Mouse (Mus musculus) CH12.LX (cell line): ENCODE measurements around the gene Tal1. TPM values are rescaled to one million over a fixed set of nuclear protein-coding genes. Genes with fewer than 3 reads are reported as not detected.

Experiments used
- DNase-seq: peaks from one replicate; pipeline ENCODE4 v3.0.0-alpha.2; 2013; ENCODE audit errors: extremely low read depth
- H3K27ac ChIP-seq: 2 replicates; pipeline ENCODE4 v1.5.1; 2012; ENCODE audit warnings: low read depth, mild to moderate bottlenecking, control low read depth, moderate library complexity; ENCODE audit not compliant: insufficient read depth
- H3K27me3 ChIP-seq: replicated peaks from 2 replicates; pipeline ENCODE3; 2012; ENCODE audit warnings: inconsistent platforms
- H3K36me3 ChIP-seq, 2 experiments: replicated peaks in 1 of 2; 2 replicates each; pipeline versions ENCODE3 to v1.6.1; 2012; ENCODE audit warnings: inconsistent platforms in 1 of 2, low read length in 1 of 2, mild to moderate bottlenecking in 1 of 2, mixed read lengths in 1 of 2, moderate library complexity in 1 of 2; ENCODE audit not compliant: control insufficient read depth in 1 of 2, insufficient read depth in 1 of 2
- H3K4me1 ChIP-seq, 2 experiments: 2 replicates each; pipeline ENCODE4 v1.6.1; 2012; ENCODE audit warnings: inconsistent platforms in 1 of 2, moderate library complexity in 1 of 2; ENCODE audit not compliant: insufficient read depth in 2 of 2, control insufficient read depth in 1 of 2
- H3K4me2 ChIP-seq: 2 replicates; pipeline ENCODE4 v1.6.1; 2012; ENCODE audit warnings: low read depth, mild to moderate bottlenecking, control low read depth; ENCODE audit not compliant: poor library complexity, insufficient read depth, severe bottlenecking
- H3K4me3 ChIP-seq, 3 experiments: fragments of 150-350 bp in 1 of 3; sonication (generic) in 1 of 3; replicated peaks in 1 of 3; 2 replicates each; pipeline versions ENCODE3 to v1.5.1; 2011 to 2012; ENCODE audit warnings: low read depth in 2 of 3, low read length in 2 of 3, mild to moderate bottlenecking in 2 of 3, moderate library complexity in 2 of 3, control low read depth in 1 of 3, improper control_type of control experiment in 1 of 3, inconsistent platforms in 1 of 3, mixed read lengths in 1 of 3; ENCODE audit not compliant: poor library complexity in 1 of 3
- H3K79me2 ChIP-seq: replicated peaks from 2 replicates; pipeline ENCODE4 v1.6.1; 2012; ENCODE audit warnings: mild to moderate bottlenecking, moderate library complexity; ENCODE audit not compliant: control insufficient read depth, poor library complexity, insufficient read depth, severe bottlenecking; ENCODE audit errors: extremely low read depth
- H3K9ac ChIP-seq: 2 replicates; pipeline ENCODE4 v1.6.1; 2012; ENCODE audit warnings: low read depth, mild to moderate bottlenecking, control low read depth, moderate library complexity; ENCODE audit not compliant: insufficient read depth
- H3K9me3 ChIP-seq: replicated peaks from 2 replicates; pipeline ENCODE3; 2012; ENCODE audit warnings: low read length, inconsistent platforms, mixed read lengths
- CHD1 ChIP-seq: IDR thresholded peaks from 2 replicates; pipeline ENCODE4 v1.6.1; 2012; ENCODE audit warnings: low read depth, low read length, improper control_type of control experiment, inconsistent platforms
- CTCF ChIP-seq, 2 experiments: IDR thresholded peaks in 1 of 2; conservative IDR thresholded peaks in 1 of 2; 2 replicates each; pipeline ENCODE4 v1.5.1; 2011 to 2012; ENCODE audit warnings: low read depth in 2 of 2, low read length in 2 of 2, improper control_type of control experiment in 1 of 2, inconsistent platforms in 1 of 2, mild to moderate bottlenecking in 1 of 2, moderate library complexity in 1 of 2
- JUND ChIP-seq: conservative IDR thresholded peaks from 2 replicates; pipeline ENCODE4 v1.6.1; 2011; ENCODE audit warnings: low read depth, low read length, improper control_type of control experiment
- MAFK ChIP-seq: IDR thresholded peaks from 2 replicates; pipeline ENCODE4 v1.6.1; 2011; ENCODE audit warnings: low read length, improper control_type of control experiment; ENCODE audit not compliant: insufficient replicate concordance
- MAX ChIP-seq: IDR thresholded peaks from 2 replicates; pipeline ENCODE4 v1.6.1; 2011; ENCODE audit warnings: low read length, improper control_type of control experiment
- MEF2A ChIP-seq: IDR thresholded peaks from 2 replicates; pipeline ENCODE4 v1.6.1; 2014; ENCODE audit warnings: low read depth, mild to moderate bottlenecking, inconsistent platforms, low read length, improper control_type of control experiment, borderline replicate concordance
- MXI1 ChIP-seq: IDR thresholded peaks from 2 replicates; pipeline ENCODE4 v1.6.1; 2011; ENCODE audit warnings: mild to moderate bottlenecking, low read depth, low read length, improper control_type of control experiment
- MYC ChIP-seq: IDR thresholded peaks from 2 replicates; pipeline ENCODE4 v1.6.1; 2011; ENCODE audit warnings: low read depth, mild to moderate bottlenecking, improper control_type of control experiment, low read length
- NELFE ChIP-seq: IDR thresholded peaks from 2 replicates; pipeline ENCODE4 v1.6.1; 2011; ENCODE audit warnings: low read depth, low read length, improper control_type of control experiment
- NRF1 ChIP-seq: IDR thresholded peaks from 2 replicates; pipeline ENCODE4 v1.6.1; 2014; ENCODE audit warnings: low read depth, mild to moderate bottlenecking, inconsistent platforms, low read length, improper control_type of control experiment, moderate library complexity
- POLR2AphosphoS2 ChIP-seq: IDR thresholded peaks from 2 replicates; pipeline ENCODE4 v1.6.1; 2011; ENCODE audit warnings: low read depth, low read length, improper control_type of control experiment
- SIN3A ChIP-seq: IDR thresholded peaks from 2 replicates; pipeline ENCODE4 v1.6.1; 2012; ENCODE audit warnings: low read length, improper control_type of control experiment, inconsistent platforms
- SMC3 ChIP-seq: IDR thresholded peaks from 2 replicates; pipeline ENCODE4 v1.6.1; 2011; ENCODE audit warnings: low read depth, low read length, improper control_type of control experiment
- TCF12 ChIP-seq: IDR thresholded peaks from 2 replicates; pipeline ENCODE4 v1.6.1; 2014; ENCODE audit warnings: low read depth, mild to moderate bottlenecking, inconsistent platforms, low read length, improper control_type of control experiment
- UBTF ChIP-seq: IDR thresholded peaks from 2 replicates; pipeline ENCODE4 v1.6.1; 2012; ENCODE audit warnings: low read depth, mild to moderate bottlenecking, inconsistent platforms, low read length, improper control_type of control experiment, moderate library complexity
- ZC3H11A ChIP-seq: IDR thresholded peaks from 2 replicates; pipeline ENCODE4 v1.6.1; 2012; ENCODE audit warnings: low read depth, mild to moderate bottlenecking, inconsistent platforms, low read length, improper control_type of control experiment
- ZNF384 ChIP-seq: IDR thresholded peaks from 2 replicates; pipeline ENCODE4 v1.6.1; 2012; ENCODE audit warnings: low read depth, low read length, improper control_type of control experiment, inconsistent platforms
- dilution Hi-C: fragments of 300-500 bp; cut with MboI; formaldehyde crosslinking; loops from 2 replicates; pipeline ENCODE4 v1.14.3; 2020; ENCODE audit warnings: low sequenced_read_pairs; ENCODE audit not compliant: extremely low pct_unique_long_range_greater_than_20kb, extremely low pct_ligation_motif_present
- in situ Hi-C: fragments of 300-500 bp; cut with MboI; formaldehyde crosslinking; loops from 3 replicates; pipeline ENCODE4 v1.14.3; 2019; ENCODE audit warnings: low sequenced_read_pairs, low pct_ligation_motif_present, low pct_unique_long_range_greater_than_20kb, mixed read lengths
- polyA plus RNA-seq: library from polyadenylated mRNA; unstranded; fragments of >175 nt; gene quantifications from 2 replicates; pipeline ENCODE4 v1.2.1, GENCODE M21; 2012; ENCODE audit warnings: low read depth; ENCODE audit not compliant: insufficient read length
- total RNA-seq, 2 experiments: library from RNA; depleted of rRNA; stranded (reverse); fragments of 300-350 nt in 1 of 2; fragments of >200 nt in 1 of 2; gene quantifications; 2 replicates each; pipeline ENCODE4 v1.2.3; 2012 to 2014

Tal1 gene
- total and polyA plus RNA-seq, 3 experiments = 0.12 to 0.34 (median 0.13) TPM

DNA sequence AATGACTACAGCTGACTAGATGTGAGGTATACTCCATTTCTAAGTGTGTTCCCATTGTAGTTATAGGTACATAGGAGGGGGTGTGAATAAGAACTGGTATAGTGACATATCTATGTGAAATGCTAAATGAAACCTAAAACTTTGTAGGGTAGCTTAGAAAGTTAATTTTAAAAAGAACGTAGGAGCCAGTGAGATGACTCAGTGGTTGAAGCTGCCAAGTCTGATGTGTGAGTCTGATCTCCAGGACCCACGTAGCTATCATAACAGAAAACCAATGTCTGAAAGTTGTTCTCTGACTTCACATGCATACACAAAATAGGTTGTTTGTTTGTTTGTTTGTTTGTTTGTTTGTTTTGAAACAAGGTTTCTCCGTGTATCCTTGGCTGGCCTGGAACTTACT lies 36.2 kb upstream of the Tal1 start:
- dilution Hi-C loops = no loop called here
- Histone ChIP-seq H3K79me2 (no peaks in the 10 kb centered on the region), H3K9ac (no peak overlapping the region), H3K9me3 (no peaks in the 10 kb centered on the region), H3K4me2 (no peak overlapping the region), H3K27ac (no peak overlapping the region), H3K27me3 (no peaks in the 10 kb centered on the region), H3K4me1 (no peaks in the 10 kb centered on the region), H3K4me3 (no peak overlapping the region), H3K36me3 (peaks cover 43 to 80% of the 10 kb centered on the region in 2 experiments)
- in situ Hi-C loops = no loop called here
- no peak for DNase-seq
- TF ChIP-seq JUND (no peak), TCF12 (no peak), ZC3H11A (no peak), MYC (no peak), SIN3A (no peak), CHD1 (no peak), MXI1 (no peak)

DNA sequence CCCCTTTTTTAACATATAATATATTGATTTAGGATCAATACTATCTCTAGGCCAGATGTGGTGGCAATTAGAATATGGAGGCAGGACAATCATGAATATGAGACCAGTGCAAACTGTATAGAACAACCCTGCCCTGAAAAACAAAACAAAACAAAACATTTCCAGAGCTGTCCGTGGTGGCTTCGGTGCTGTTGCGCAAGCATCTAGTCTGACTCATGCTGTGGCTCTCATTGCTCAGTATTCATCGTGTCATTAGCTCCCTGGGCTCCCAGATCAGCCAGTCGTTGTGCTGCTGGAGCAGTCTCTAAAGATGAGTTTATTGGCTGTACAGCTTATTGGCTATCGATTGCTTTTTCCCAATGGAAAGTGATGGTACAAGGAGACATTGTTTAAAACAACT lies 21.2 kb upstream of the Tal1 start:
- no peaks in the 10 kb centered on the region for H3K27me3 ChIP-seq
- H3K27ac ChIP-seq = no peak overlapping the region
- DNase-seq = no peak
- H3K9ac ChIP-seq = no peak overlapping the region
- no peak overlapping the region for H3K4me3 ChIP-seq
- no peaks in the 10 kb centered on the region for H3K4me1 ChIP-seq
- TF ChIP-seq CTCF (conservative IDR thresholded peaks at IDR 0.05 in 1 of 2, IDR thresholded peaks at IDR 0.05 in 1 of 2; ENCODE audit: low read depth in 2 of 2, low read length in 2 of 2) (no peak), MEF2A (no peak), MAFK (no peak), MAX (no peak), POLR2AphosphoS2 (no peak), NELFE (no peak), NRF1 (no peak), UBTF (no peak), ZNF384 (no peak), MYC (no peak), SMC3 (no peak)
- no peaks in the 10 kb centered on the region for H3K9me3 ChIP-seq
- in situ Hi-C loops (no loop called here), dilution Hi-C loops (no loop called here)
- no peak overlapping the region for H3K4me2 ChIP-seq
- H3K36me3 ChIP-seq = peaks cover 29 to 70% of the 10 kb centered on the region in 2 experiments
- H3K79me2 ChIP-seq = no peaks in the 10 kb centered on the region
